Mouse (Mus musculus) cortical plate, adult 2 months (tissue): Measurements from ENCODE around the gene Prdx2.

ENCODE experiments used
- CTCF ChIP-seq: fragments of 200-500 bp; IDR thresholded peaks from 2 replicates; pipeline ENCODE4 v1.5.1; 2011; ENCODE audit warnings: mild to moderate bottlenecking, control low read depth, low read length; ENCODE audit not compliant: insufficient read depth; ENCODE audit errors: extremely low read depth
- POLR2A ChIP-seq: fragments of 200-500 bp; IDR thresholded peaks from 2 replicates; pipeline ENCODE4 v1.6.1; 2011; ENCODE audit warnings: mild to moderate bottlenecking, low read length, control low read depth; ENCODE audit not compliant: insufficient read depth; ENCODE audit errors: extremely low read depth

DNA sequence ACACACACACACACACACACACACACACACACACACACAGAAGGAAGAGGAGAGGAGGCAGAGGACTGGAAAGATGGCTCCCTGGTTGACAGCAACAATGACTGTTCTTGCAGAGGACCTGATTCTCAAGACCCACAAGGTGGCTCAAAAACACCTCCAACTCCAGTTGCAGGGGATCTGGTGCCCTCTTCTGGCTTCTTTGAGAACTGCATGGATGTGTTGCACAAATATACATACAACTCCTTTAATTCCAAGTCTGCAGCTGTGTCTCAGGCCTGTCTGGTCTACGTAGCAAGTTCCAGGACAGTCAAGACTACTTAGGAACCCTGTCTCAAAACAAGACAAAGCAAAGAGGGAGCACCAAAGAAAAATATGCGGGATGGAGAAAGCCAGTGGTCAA lies 12.6 kb upstream of the Prdx2 start:
- TF ChIP-seq CTCF (peak; percentile 85), POLR2A (no peak)
